Mouse (Mus musculus): ENCODE results near the gene Fam19a4.
"Not testable (repeated sequence)": the region's sequence is repeated elsewhere in the genome, so short reads cannot be mapped to it uniquely, and the experiment has no call there.

The Fam19a4 gene

GRCm38 (mm10) chr6:96935776-96936175 is 124.4 kb downstream of the Fam19a4 start:
- no peak for DNase-seq

- no peak for DNase-seq
These were observed 151.1 kb downstream of the Fam19a4 start for GRCm38 (mm10) chr6:96909061-96909480.

GRCm38 (mm10) chr6:96877105-96877504 is 183.1 kb downstream of the Fam19a4 start:
- not testable (repeated sequence) for DNase-seq

- not testable (repeated sequence) for DNase-seq
These were observed 183.6 kb downstream of the Fam19a4 start for GRCm38 (mm10) chr6:96876651-96877050.

GRCm38 (mm10) chr6:96853065-96853464 is 207.1 kb downstream of the Fam19a4 start:
- no peak for DNase-seq

- no peak for DNase-seq
These were observed 216.3 kb downstream of the Fam19a4 start for GRCm38 (mm10) chr6:96843944-96844343.

GRCm38 (mm10) chr6:96840634-96841033 is 219.6 kb downstream of the Fam19a4 start:
- DNase-seq = no peak

GRCm38 (mm10) chr6:96826626-96827025 is 233.6 kb downstream of the Fam19a4 start:
- DNase-seq = no peak

- DNase-seq = no peak
These were observed 257.2 kb downstream of the Fam19a4 start for GRCm38 (mm10) chr6:96802981-96803380.

- DNase-seq = no peak
These were observed 261.5 kb downstream of the Fam19a4 start for GRCm38 (mm10) chr6:96798746-96799145.

- DNase-seq = no peak
These were observed 262.8 kb downstream of the Fam19a4 start for GRCm38 (mm10) chr6:96797451-96797850.

Data from thymus, postnatal 36 days (tissue).